Mouse (Mus musculus) limb, embryonic 14.5 days (tissue): ENCODE measurements around the gene Thsd4. TPM values are rescaled to one million over a fixed set of nuclear protein-coding genes. Genes with fewer than 3 reads are reported as not detected.

Experiments used
- ATAC-seq: fragments of 200-750 bp; cut with Nextera tagmentation; 2 replicates; pipeline ENCODE4 v1.8.0; 2017; ENCODE audit warnings: low read depth, moderate number of reproducible peaks, moderate TSS enrichment; ENCODE audit not compliant: low FRiP score
- DNase-seq: peaks from one replicate; pipeline ENCODE4 v3.0.0-alpha.2; 2015; ENCODE audit warnings: low spot score
- H3K27ac ChIP-seq: fragments of 300-500 bp; sonication (generic); replicated peaks from 2 replicates; pipeline ENCODE4 v1.5.1; 2014; ENCODE audit warnings: low read depth, mild to moderate bottlenecking, low read length, moderate library complexity, mixed read lengths
- H3K27me3 ChIP-seq: fragments of 300-500 bp; sonication (generic); 2 replicates; pipeline ENCODE4 v1.6.1; 2014; ENCODE audit warnings: low read length, mixed read lengths; ENCODE audit not compliant: control insufficient read depth, insufficient read depth
- H3K36me3 ChIP-seq: fragments of 300-500 bp; sonication (generic); 2 replicates; pipeline ENCODE4 v1.6.1; 2014; ENCODE audit warnings: mild to moderate bottlenecking, low read length, moderate library complexity, mixed read lengths; ENCODE audit not compliant: control insufficient read depth, insufficient read depth
- H3K4me1 ChIP-seq: fragments of 300-500 bp; sonication (generic); 2 replicates; pipeline ENCODE4 v1.6.1; 2014; ENCODE audit warnings: antibody characterized with exemption, low read length, mixed read lengths; ENCODE audit not compliant: control insufficient read depth, insufficient read depth
- H3K4me2 ChIP-seq: fragments of 300-500 bp; sonication (generic); replicated peaks from 2 replicates; pipeline ENCODE4 v1.6.1; 2014; ENCODE audit warnings: low read depth, mild to moderate bottlenecking, low read length, moderate library complexity; ENCODE audit not compliant: severe bottlenecking
- H3K4me3 ChIP-seq: fragments of 300-500 bp; sonication (generic); replicated peaks from 2 replicates; pipeline ENCODE4 v1.5.1; 2014; ENCODE audit warnings: low read length
- H3K9ac ChIP-seq: fragments of 300-500 bp; sonication (generic); 2 replicates; pipeline ENCODE4 v1.6.1; 2014; ENCODE audit warnings: mild to moderate bottlenecking, low read depth, low read length, moderate library complexity; ENCODE audit not compliant: severe bottlenecking
- H3K9me3 ChIP-seq: fragments of 300-500 bp; sonication (generic); 2 replicates; pipeline ENCODE4 v1.6.1; 2016; ENCODE audit warnings: low read length; ENCODE audit not compliant: control insufficient read depth
- POLR2A ChIP-seq: fragments of 200-500 bp; IDR thresholded peaks from 2 replicates; pipeline ENCODE4 v1.8.0; 2012; ENCODE audit warnings: inconsistent platforms, mild to moderate bottlenecking, moderate library complexity, borderline replicate concordance; ENCODE audit not compliant: insufficient read depth, insufficient read length; ENCODE audit errors: extremely low read depth
- WGBS: fragments of 180-500 bp; shearing (Covaris S2); extraction: QIAGEN DNeasy Blood & Tissue Kit; methylation state at CpG from one replicate; pipeline ENCODE4 v1.1.7; 2014; 5-methylcytosine and 5-hydroxymethylcytosine counted together
- polyA plus RNA-seq, 2 experiments: library from polyadenylated mRNA; depleted of rRNA in 1 of 2; stranded (reverse) in 1 of 2; unstranded in 1 of 2; fragments of >200 nt; fragmentation: Nextera tagmentation in 1 of 2; extraction: Ambion mirVana in 1 of 2; gene quantifications; 2 replicates each; pipeline versions ENCODE4 v1.2.1 to v1.2.3; 2012 to 2014

Thsd4 gene
- polyA plus RNA-seq, 2 experiments: 30.8 to 31.2 TPM

DNA sequence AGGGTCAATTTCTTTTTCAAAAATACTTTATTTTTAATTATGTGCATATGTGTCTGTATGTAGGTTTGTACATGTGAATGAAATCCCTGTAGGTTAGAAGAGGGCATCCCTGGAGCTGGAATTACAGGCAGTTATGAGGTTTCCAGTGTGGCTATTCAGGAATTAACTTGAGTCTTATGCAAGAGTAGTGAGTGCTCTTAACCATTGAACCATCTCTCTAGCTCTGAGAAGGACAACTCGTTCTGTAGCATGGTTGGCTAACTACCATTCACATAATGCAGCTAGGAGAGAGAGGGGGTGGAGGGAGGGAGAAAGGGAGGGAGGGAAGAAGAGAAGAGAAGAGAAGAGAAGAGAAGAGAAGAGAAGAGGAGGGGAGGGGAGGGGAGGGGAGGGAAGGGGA is 444.1 kb downstream of the Thsd4 start:
- no peak overlapping the region for H3K4me3 ChIP-seq
- no peak overlapping the region for H3K27ac ChIP-seq
- H3K9ac ChIP-seq: no peak overlapping the region
- DNase-seq (no peak), ATAC-seq (no peak)
- WGBS: 63% methylated on average over 1 of the region's 1 CpGs
- no peak overlapping the region for H3K4me2 ChIP-seq
- no peaks in the 10 kb centered on the region for H3K9me3 ChIP-seq
- no peaks in the 10 kb centered on the region for H3K4me1 ChIP-seq
- no peaks in the 10 kb centered on the region for H3K27me3 ChIP-seq
- H3K36me3 ChIP-seq: no peaks in the 10 kb centered on the region
- no peak for TF ChIP-seq POLR2A

DNA sequence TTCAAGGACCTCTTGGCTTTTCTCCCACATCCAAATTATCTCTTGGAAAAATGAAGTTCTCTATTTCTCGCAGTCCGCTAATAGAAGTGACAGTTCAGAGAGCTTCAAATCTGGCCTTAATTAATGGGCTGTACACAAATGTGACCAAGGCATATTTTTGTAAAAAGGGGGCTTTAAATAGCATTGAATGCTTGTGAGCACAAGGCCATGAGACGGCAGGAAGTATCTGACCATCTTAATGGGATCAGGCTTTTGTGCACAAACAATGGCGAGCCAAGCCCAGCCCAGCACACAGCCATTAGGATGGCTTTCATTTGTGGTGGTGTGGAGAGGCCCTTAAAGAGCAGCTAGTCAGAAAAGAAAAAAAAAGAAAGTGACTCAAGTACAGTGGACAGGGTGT is 445.4 kb downstream of the Thsd4 start:
- WGBS: 67% methylated on average over 4 of the region's 4 CpGs
- Histone ChIP-seq H3K4me3 (no peak overlapping the region), H3K9ac (no peak overlapping the region), H3K4me1 (no peaks in the 10 kb centered on the region), H3K27ac (no peak overlapping the region), H3K27me3 (no peaks in the 10 kb centered on the region), H3K36me3 (no peaks in the 10 kb centered on the region), H3K9me3 (no peaks in the 10 kb centered on the region), H3K4me2 (no peak overlapping the region)
- ATAC-seq: no peak
- no peak for DNase-seq
- no peak for TF ChIP-seq POLR2A

DNA sequence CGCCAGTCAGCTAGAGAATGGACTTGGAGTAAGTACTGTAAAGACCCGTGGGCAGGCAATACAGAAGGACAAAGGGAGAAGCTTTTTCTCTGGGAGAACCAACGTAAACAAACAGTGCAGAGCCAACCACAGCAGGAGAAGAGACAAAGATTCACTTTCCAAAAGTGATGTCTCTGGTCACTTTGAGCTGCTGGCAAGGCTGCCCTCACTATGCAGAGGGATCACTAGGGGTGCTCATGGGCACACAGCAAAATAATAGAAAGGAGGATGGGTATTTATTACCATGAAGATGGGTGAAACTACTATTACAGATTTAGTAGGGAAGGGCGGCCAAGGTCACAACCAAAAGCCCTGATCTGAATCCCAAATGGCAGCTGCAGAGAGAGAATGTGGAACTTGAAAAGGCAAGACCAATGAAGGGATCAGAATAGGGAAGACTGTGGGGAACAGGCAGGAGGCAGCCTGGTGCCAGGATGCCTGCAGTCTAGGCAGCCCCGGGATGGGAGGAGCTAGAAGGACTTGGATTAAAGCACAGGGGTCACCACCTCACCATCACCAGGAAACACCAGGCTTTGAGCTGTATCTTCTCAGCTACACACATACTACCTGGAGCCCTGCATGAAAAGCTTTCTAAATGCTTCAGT is 450.1 kb downstream of the Thsd4 start:
- H3K36me3 ChIP-seq: no peaks in the 10 kb centered on the region
- no peak overlapping the region for H3K4me3 ChIP-seq
- no peaks in the 10 kb centered on the region; the same call in 1 of the 2 replicates for H3K4me1 ChIP-seq
- no peaks in the 10 kb centered on the region for H3K27me3 ChIP-seq
- no peak for TF ChIP-seq POLR2A
- no peaks in the 10 kb centered on the region for H3K9me3 ChIP-seq
- no peak overlapping the region for H3K9ac ChIP-seq
- ATAC-seq: no peak
- H3K27ac ChIP-seq: no peak overlapping the region
- no peak for DNase-seq
- H3K4me2 ChIP-seq: no peak overlapping the region
- 73% methylated on average over 5 of the region's 5 CpGs for WGBS

DNA sequence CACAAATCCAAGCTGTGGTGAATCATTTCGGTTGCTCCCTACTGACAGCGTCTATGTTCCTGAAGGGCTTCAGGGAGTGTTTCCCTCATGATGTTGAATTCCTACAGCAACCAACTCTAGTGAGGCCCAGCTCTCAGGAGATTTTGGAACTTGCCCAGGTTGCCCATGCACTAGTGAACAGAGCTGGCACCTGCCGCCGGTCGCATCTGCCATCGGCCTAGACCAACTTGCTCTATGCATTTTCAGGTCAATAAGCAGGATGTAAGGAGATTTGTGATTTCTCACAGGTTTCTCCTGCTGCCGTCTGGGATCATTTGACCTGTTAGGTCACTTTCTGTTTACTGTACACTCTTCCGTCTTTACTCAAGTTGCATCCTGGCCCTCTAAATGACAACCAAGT is 454.6 kb downstream of the Thsd4 start:
- WGBS: 93% methylated on average over 8 of the region's 8 CpGs
- no peaks in the 10 kb centered on the region; the same call in 1 of the 2 replicates for H3K4me1 ChIP-seq
- no peak for DNase-seq
- no peak overlapping the region for H3K4me2 ChIP-seq
- ATAC-seq: no peak
- no peak overlapping the region for H3K27ac ChIP-seq
- no peak for TF ChIP-seq POLR2A
- H3K9me3 ChIP-seq: no peaks in the 10 kb centered on the region
- H3K9ac ChIP-seq: no peak overlapping the region
- H3K36me3 ChIP-seq: peaks cover 4% of the 10 kb centered on the region; the same call in 1 of the 2 replicates
- H3K27me3 ChIP-seq: no peaks in the 10 kb centered on the region
- H3K4me3 ChIP-seq: no peak overlapping the region

DNA sequence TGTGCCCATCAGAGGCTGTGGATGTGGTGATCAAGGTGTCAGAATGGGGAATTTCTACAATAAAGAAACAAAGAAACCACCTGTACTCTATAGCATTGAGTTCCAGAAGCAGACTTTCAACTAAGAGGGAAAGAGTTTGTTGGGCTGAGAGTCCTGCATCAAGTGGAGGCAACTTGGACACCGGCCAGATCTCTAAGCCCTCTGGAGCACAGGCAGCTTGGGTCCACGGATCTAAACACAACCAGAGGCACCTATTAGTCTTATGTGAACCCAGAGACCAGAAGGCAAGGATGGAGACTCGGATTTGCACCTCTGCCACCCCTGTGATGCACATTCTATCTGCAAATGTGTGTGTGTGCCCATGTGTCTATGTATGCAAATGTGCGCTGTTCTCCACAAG is 456.7 kb downstream of the Thsd4 start:
- DNase-seq (no peak), ATAC-seq (no peak)
- H3K4me3 ChIP-seq: no peak overlapping the region
- H3K4me2 ChIP-seq: no peak overlapping the region
- H3K36me3 ChIP-seq: peaks cover 4% of the 10 kb centered on the region; the same call in 1 of the 2 replicates
- H3K27me3 ChIP-seq: no peaks in the 10 kb centered on the region
- WGBS: 70% methylated on average over 4 of the region's 4 CpGs
- no peaks in the 10 kb centered on the region for H3K4me1 ChIP-seq
- no peak overlapping the region for H3K9ac ChIP-seq
- no peak overlapping the region for H3K27ac ChIP-seq
- no peaks in the 10 kb centered on the region for H3K9me3 ChIP-seq
- TF ChIP-seq POLR2A: no peak

DNA sequence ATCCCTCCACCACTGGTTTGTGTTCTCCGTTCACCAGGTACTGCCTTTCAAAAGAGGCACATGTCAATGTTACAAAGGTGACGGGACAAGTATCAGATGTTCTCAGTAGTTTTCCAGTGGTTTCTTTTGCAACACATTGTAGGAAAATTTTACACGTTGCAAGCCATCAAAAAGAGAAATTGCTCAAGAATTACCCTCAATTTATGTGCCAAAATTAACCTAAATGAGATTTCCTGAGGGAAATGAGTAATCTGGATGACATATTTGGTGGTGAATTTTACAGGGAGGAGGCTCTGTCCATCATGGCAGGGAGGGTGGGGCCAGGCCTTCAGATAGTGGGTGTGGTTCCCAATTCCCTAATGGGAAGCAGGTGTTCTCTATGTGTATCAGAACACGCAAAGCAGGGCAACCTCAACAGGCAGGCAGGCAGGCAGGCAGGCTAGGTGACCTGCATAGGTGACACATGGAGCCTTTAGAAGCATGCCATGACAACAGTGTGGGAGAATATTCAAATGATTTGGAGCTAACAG is 458.6 kb downstream of the Thsd4 start:
- H3K4me1 ChIP-seq: no peaks in the 10 kb centered on the region
- ATAC-seq (no peak), DNase-seq (no peak)
- TF ChIP-seq POLR2A: no peak
- H3K27me3 ChIP-seq: no peaks in the 10 kb centered on the region
- no peak overlapping the region for H3K4me3 ChIP-seq
- no peak overlapping the region for H3K4me2 ChIP-seq
- H3K27ac ChIP-seq: no peak overlapping the region
- 41% methylated on average over 4 of the region's 4 CpGs for WGBS
- no peak overlapping the region for H3K9ac ChIP-seq
- no peaks in the 10 kb centered on the region for H3K9me3 ChIP-seq
- H3K36me3 ChIP-seq: peaks cover 4% of the 10 kb centered on the region; the same call in 1 of the 2 replicates
